Mouse (Mus musculus): ENCODE measurements at regions not wholly inside any gene's neighbourhood (a gene's known extent, or its start where the extent isn't known, plus 50 kb on each side); places are given as distances from the start of the nearest gene placed in this dataset.

DNA sequence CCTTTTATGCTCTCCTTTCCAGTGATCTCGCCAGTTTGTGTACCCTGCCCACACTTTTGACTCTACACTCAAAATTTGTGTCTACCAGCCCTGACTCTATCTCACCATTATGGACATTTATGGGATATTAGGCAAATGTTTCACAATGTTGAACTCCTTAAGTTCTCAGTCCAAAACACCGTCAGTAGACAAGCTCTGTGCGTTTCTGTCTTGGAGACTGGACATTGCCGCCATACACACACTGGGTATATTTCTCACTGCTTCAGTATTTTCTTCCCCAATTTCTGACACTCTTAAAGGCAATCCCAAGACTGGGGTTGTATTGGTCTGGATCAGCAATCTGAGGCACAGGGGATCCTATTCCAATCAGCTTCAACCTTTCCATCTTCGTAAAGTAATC lies 75.6 kb downstream of the Oxgr1 start:
- H3K4me1 ChIP-seq (ENCODE audit: control insufficient read depth, insufficient read depth, low read length): no peaks in the 10 kb centered on the region
- no peak for DNase-seq
- no peaks in the 10 kb centered on the region for H3K36me3 ChIP-seq (ENCODE audit: control insufficient read depth, insufficient read depth, low read length)
- H3K9me3 ChIP-seq (ENCODE audit: control insufficient read depth, low read length): no peaks in the 10 kb centered on the region
- H3K4me2 ChIP-seq (ENCODE audit: low read length): no peak overlapping the region
- H3K4me3 ChIP-seq (replicated peaks; ENCODE audit: low read depth, low read length): no peak overlapping the region
- ATAC-seq (ENCODE audit: low FRiP score, low TSS enrichment): no peak
- H3K27ac ChIP-seq (replicated peaks; ENCODE audit: low read depth, low read length): no peak overlapping the region
- 96% methylated on average over 5 of the region's 5 CpGs for WGBS
- no peaks in the 10 kb centered on the region for H3K27me3 ChIP-seq (ENCODE audit: control insufficient read depth, insufficient read depth, low read length)
- H3K9ac ChIP-seq (replicated peaks; ENCODE audit: low read length): no peak overlapping the region

GRCm38 (mm10) chr14:119965842-119966483 lies 76.3 kb downstream of the Oxgr1 start:
- no peaks in the 10 kb centered on the region for H3K4me1 ChIP-seq (ENCODE audit: control insufficient read depth, insufficient read depth, low read length)
- H3K4me2 ChIP-seq (ENCODE audit: low read length): no peak overlapping the region
- H3K4me3 ChIP-seq (replicated peaks; ENCODE audit: low read depth, low read length): no peak overlapping the region
- no peaks in the 10 kb centered on the region for H3K36me3 ChIP-seq (ENCODE audit: control insufficient read depth, insufficient read depth, low read length)
- H3K9me3 ChIP-seq (ENCODE audit: control insufficient read depth, low read length): no peaks in the 10 kb centered on the region
- WGBS: 73% methylated on average over 11 of the region's 11 CpGs
- H3K27ac ChIP-seq (replicated peaks; ENCODE audit: low read depth, low read length): no peak overlapping the region
- ATAC-seq (ENCODE audit: low FRiP score, low TSS enrichment) (peak; percentile 37; the same call in 1 of the 2 replicates), DNase-seq (peak; percentile 56)
- H3K27me3 ChIP-seq (ENCODE audit: control insufficient read depth, insufficient read depth, low read length): no peaks in the 10 kb centered on the region
- no peak overlapping the region for H3K9ac ChIP-seq (replicated peaks; ENCODE audit: low read length)

- Histone ChIP-seq H3K4me2 (ENCODE audit: low read length) (no peak overlapping the region), H3K4me1 (ENCODE audit: control insufficient read depth, insufficient read depth, low read length) (no peaks in the 10 kb centered on the region), H3K4me3 (replicated peaks; ENCODE audit: low read depth, low read length) (no peak overlapping the region), H3K9ac (replicated peaks; ENCODE audit: low read length) (no peak overlapping the region), H3K27ac (replicated peaks; ENCODE audit: low read depth, low read length) (no peak overlapping the region), H3K27me3 (ENCODE audit: control insufficient read depth, insufficient read depth, low read length) (no peaks in the 10 kb centered on the region), H3K9me3 (ENCODE audit: control insufficient read depth, low read length) (no peaks in the 10 kb centered on the region), H3K36me3 (ENCODE audit: control insufficient read depth, insufficient read depth, low read length) (no peaks in the 10 kb centered on the region)
- DNase-seq (no peak), ATAC-seq (ENCODE audit: low FRiP score, low TSS enrichment) (no peak)
- whole genome bisulfite sequencing: 85% methylated on average over 3 of the region's 3 CpGs
These were observed 78.5 kb downstream of the Oxgr1 start for GRCm38 (mm10) chr14:119963741-119964140.

- H3K27ac ChIP-seq (replicated peaks; ENCODE audit: low read depth, low read length): no peak overlapping the region
These were observed 88.4 kb downstream of the Oxgr1 start for GRCm38 (mm10) chr14:119953861-119954260.

GRCm38 (mm10) chr14:119952877-119953624 lies 89.2 kb downstream of the Oxgr1 start:
- WGBS: 63% methylated on average over 10 of the region's 10 CpGs
- no peak for ATAC-seq (ENCODE audit: low FRiP score, low TSS enrichment)
- no peaks in the 10 kb centered on the region for H3K4me1 ChIP-seq (ENCODE audit: control insufficient read depth, insufficient read depth, low read length)

More at GRCm38 (mm10) chr14:119953861-119954260, 88.4 kb downstream of the Oxgr1 start:
- Histone ChIP-seq H3K4me2 (ENCODE audit: low read length) (no peak overlapping the region), H3K9me3 (ENCODE audit: control insufficient read depth, low read length) (no peaks in the 10 kb centered on the region), H3K4me1 (ENCODE audit: control insufficient read depth, insufficient read depth, low read length) (no peaks in the 10 kb centered on the region), H3K27me3 (ENCODE audit: control insufficient read depth, insufficient read depth, low read length) (no peaks in the 10 kb centered on the region), H3K4me3 (replicated peaks; ENCODE audit: low read depth, low read length) (no peak overlapping the region), H3K36me3 (ENCODE audit: control insufficient read depth, insufficient read depth, low read length) (no peaks in the 10 kb centered on the region), H3K9ac (replicated peaks; ENCODE audit: low read length) (no peak overlapping the region)
- no peak for ATAC-seq (ENCODE audit: low FRiP score, low TSS enrichment)
- WGBS: 87% methylated on average over 14 of the region's 14 CpGs
- DNase-seq: peak; percentile 26

More at GRCm38 (mm10) chr14:119952877-119953624, 89.2 kb downstream of the Oxgr1 start:
- H3K4me3 ChIP-seq (replicated peaks; ENCODE audit: low read depth, low read length): no peak overlapping the region
- H3K9ac ChIP-seq (replicated peaks; ENCODE audit: low read length): no peak overlapping the region
- no peak overlapping the region for H3K27ac ChIP-seq (replicated peaks; ENCODE audit: low read depth, low read length)
- no peaks in the 10 kb centered on the region for H3K36me3 ChIP-seq (ENCODE audit: control insufficient read depth, insufficient read depth, low read length)
- H3K9me3 ChIP-seq (ENCODE audit: control insufficient read depth, low read length): no peaks in the 10 kb centered on the region
- no peaks in the 10 kb centered on the region for H3K27me3 ChIP-seq (ENCODE audit: control insufficient read depth, insufficient read depth, low read length)
- H3K4me2 ChIP-seq (ENCODE audit: low read length): no peak overlapping the region
- peak; percentile 21 for DNase-seq

All from midbrain, embryonic 14.5 days (tissue).